ENCODE assay signal across 10 mouse cellular contexts in genomic region chr8:111680423-111681028, GRCm38 (mm10). TPM values are rescaled to one million over a fixed set of nuclear protein-coding genes. Genes with fewer than 3 reads are reported as not detected.
DNase-seq lines count a peak whose midpoint lies in the region; ATAC-seq and TF ChIP-seq lines count a peak whose summit lies in the region.
"Had no signal": no experiment of that assay in that cellular context is flagged by ENCODE, and none has a peak within 500 bp of the region (broad histone marks: within the 10 kb centered on the region; RNA-seq: fewer than 3 reads in every experiment).

No protein-coding gene starts in this region.

- H3K79me2 ChIP-seq in CH12.LX (replicated peaks; ENCODE audit: control insufficient read depth, extremely low read depth, insufficient read depth, poor library complexity, severe bottlenecking): no peaks in the 10 kb centered on the region

- H3K36me3 ChIP-seq in kidney, embryonic 14.5 days (ENCODE audit: control insufficient read depth, insufficient read depth, low read length): no peaks in the 10 kb centered on the region
- H3K36me3 ChIP-seq in CH12.LX (replicated peaks in 1 of 2; ENCODE audit: control insufficient read depth in 1 of 2, insufficient read depth in 1 of 2, low read length in 1 of 2): no peaks in the 10 kb centered on the region
- H3K36me3 ChIP-seq in limb, embryonic 11.5 days (ENCODE audit: control insufficient read depth, insufficient read depth, low read length): no peaks in the 10 kb centered on the region

- in situ Hi-C loops in CH12.LX (cut with MboI; ENCODE audit: low pct_ligation_motif_present, low pct_unique_long_range_greater_than_20kb, low sequenced_read_pairs): no loop called here

- dilution Hi-C loops in CH12.LX (cut with MboI; ENCODE audit: extremely low pct_ligation_motif_present, extremely low pct_unique_long_range_greater_than_20kb, low sequenced_read_pairs): no loop called here

- 0 out of 2 replicates have a peak, but pooled peaks cover 3% of the 10 kb centered on the region for H3K4me1 ChIP-seq in kidney, embryonic 14.5 days (ENCODE audit: control insufficient read depth, insufficient read depth, low read length)
- H3K4me1 ChIP-seq in CH12.LX (ENCODE audit: control insufficient read depth in 1 of 2, insufficient read depth in 2 of 2): no peaks in the 10 kb centered on the region
- H3K4me1 ChIP-seq in limb, embryonic 11.5 days (ENCODE audit: control insufficient read depth, insufficient read depth, low read length): no peaks in the 10 kb centered on the region

- no peak overlapping the region for H3K9ac ChIP-seq in kidney, embryonic 14.5 days (ENCODE audit: low read depth, low read length)
- H3K9ac ChIP-seq in CH12.LX (ENCODE audit: insufficient read depth, low read depth): no peak overlapping the region
- no peak overlapping the region for H3K9ac ChIP-seq in limb, embryonic 11.5 days (ENCODE audit: low read length)

- TF ChIP-seq CTCF in CH12.LX (conservative IDR thresholded peaks at IDR 0.05 in 1 of 2, IDR thresholded peaks at IDR 0.05 in 1 of 2; ENCODE audit: low read depth in 2 of 2, low read length in 2 of 2): peak in 1 of 2 experiments; percentile 38; a peak in 2 of 4 replicates

- no peak for DNase-seq in kidney, postnatal 36 days
- DNase-seq in CH12.LX (ENCODE audit: extremely low read depth) (no peak), WW6 (ENCODE audit: low read depth, low spot score) (peak; percentile 87)
- DNase-seq in limb, embryonic 11.5 days (ENCODE audit: low spot score): peak; percentile 48
- DNase-seq in right cerebral cortex, postnatal 10 days (ENCODE audit: low spot score in 2 of 2): no peak
- DNase-seq: kidney, adult 18-20 months had no signal

- 43% methylated on average over 17 of the region's 17 CpGs for WGBS in kidney, embryonic 14.5 days
- 34% methylated on average over 17 of the region's 17 CpGs for WGBS in limb, embryonic 11.5 days

- TF ChIP-seq POLR2A in CH12.LX (IDR thresholded peaks at IDR 0.05; ENCODE audit: low read depth, low read length): no peak

- TF ChIP-seq RAD21 in CH12.LX (IDR thresholded peaks at IDR 0.05; ENCODE audit: low read depth, low read length): no peak

- no peak overlapping the region for H3K4me2 ChIP-seq in kidney, embryonic 14.5 days (replicated peaks; ENCODE audit: low read depth, low read length)
- no peak overlapping the region for H3K4me2 ChIP-seq in CH12.LX (ENCODE audit: insufficient read depth, low read depth, poor library complexity, severe bottlenecking)
- no peak overlapping the region; the same call in 1 of the 2 replicates for H3K4me2 ChIP-seq in limb, embryonic 11.5 days (ENCODE audit: low read depth, severe bottlenecking)

- H3K27me3 ChIP-seq in kidney, embryonic 14.5 days (ENCODE audit: control insufficient read depth, insufficient read depth, low read length): no peaks in the 10 kb centered on the region
- H3K27me3 ChIP-seq in CH12.LX (replicated peaks): peaks cover 10% of the 10 kb centered on the region
- no peaks in the 10 kb centered on the region for H3K27me3 ChIP-seq in limb, embryonic 11.5 days (ENCODE audit: control insufficient read depth, insufficient read depth, low read length)

- ATAC-seq in kidney, embryonic 14.5 days (ENCODE audit: low FRiP score, low TSS enrichment): peak; percentile 34; the same call in 1 of the 2 replicates
- peak; percentile 57; the same call in 1 of the 2 replicates for ATAC-seq in limb, embryonic 11.5 days (ENCODE audit: insufficient number of reproducible peaks, low FRiP score, low TSS enrichment, low read depth)
- no peak for ATAC-seq in megakaryocyte-erythroid progenitor cell, adult 5-6 weeks (replicated peaks; ENCODE audit: low FRiP score, low TSS enrichment, poor library complexity, severe bottlenecking)
- ATAC-seq in inflammation-experienced regulatory T-cells, adult 6 months: no peak

- TF ChIP-seq EP300 in CH12.LX (IDR thresholded peaks at IDR 0.05; ENCODE audit: low read length): no peak

- H3K27ac ChIP-seq in kidney, embryonic 14.5 days (ENCODE audit: low read depth, low read length): no peak overlapping the region
- no peak overlapping the region for H3K27ac ChIP-seq in CH12.LX (ENCODE audit: insufficient read depth, low read depth)
- H3K27ac ChIP-seq in limb, embryonic 11.5 days (replicated peaks; ENCODE audit: low read depth, low read length): no peak overlapping the region

- H3K9me3 ChIP-seq in kidney, embryonic 14.5 days (ENCODE audit: control insufficient read depth, low read length): peaks cover 3% of the 10 kb centered on the region; the same call in 1 of the 2 replicates
- peaks cover 8% of the 10 kb centered on the region for H3K9me3 ChIP-seq in CH12.LX (replicated peaks; ENCODE audit: low read length)
- no peaks in the 10 kb centered on the region for H3K9me3 ChIP-seq in limb, embryonic 11.5 days (ENCODE audit: control insufficient read depth, low read length)

- H3K4me3 ChIP-seq in kidney, embryonic 14.5 days (ENCODE audit: low read length): no peak overlapping the region
- H3K4me3 ChIP-seq in CH12.LX (replicated peaks in 1 of 3; ENCODE audit: low read depth in 2 of 3, low read length in 2 of 3, poor library complexity in 1 of 3): no peak overlapping the region
- H3K4me3 ChIP-seq in limb, embryonic 11.5 days (ENCODE audit: low read depth, low read length): no peak overlapping the region
- H3K4me3 ChIP-seq: erythroblast, embryonic 14.5 days had no signal

TF ChIP-seq in CH12.LX, 34 proteins besides CTCF, POLR2A, EP300 and RAD21:
- TF ChIP-seq USF1 (IDR thresholded peaks at IDR 0.05; ENCODE audit: low read depth, low read length) (no peak), SMC3 (IDR thresholded peaks at IDR 0.05; ENCODE audit: low read depth, low read length) (0 out of 2 replicates have a peak, but pooled peaks have one; percentile 5)

RNA-seq across cellular contexts. Expression of gene Ctrb1, which starts 10.3 kb away (rescaled TPM):
- polyA plus RNA-seq in kidney, embryonic 14.5 days (2014; fragmentation: Nextera tagmentation; extraction: Ambion mirVana): not detected in 2 replicates
- total RNA-seq in CH12.LX (2012; rRNA removed) (not detected in 2 replicates), CH12.LX (2014; rRNA removed) (not detected in 2 replicates)
- not detected in 2 replicates for polyA plus RNA-seq in CH12.LX (2012; ENCODE audit: insufficient read length, low read depth)
- not detected in 2 replicates for polyA plus RNA-seq in limb, embryonic 11.5 days (2014; fragmentation: Nextera tagmentation; extraction: Ambion mirVana)
- not detected in 2 replicates for total RNA-seq in megakaryocyte-erythroid progenitor cell, adult 5-6 weeks (2014; fragmentation: Nextera tagmentation)
- not detected in 2 replicates for total RNA-seq in megakaryocyte-erythroid progenitor cell, adult 5-6 weeks (2017)
- polyA plus RNA-seq in inflammation-experienced regulatory T-cells, adult 6 months (2017; shearing (Covaris generic)): not detected
- polyA plus RNA-seq: erythroblast, embryonic 14.5 days had no signal

RNA-seq across cellular contexts. Expression of gene Zfp1, which starts 37.3 kb away (rescaled TPM):
- 23.3 and 24.8 TPM in 2 replicates for polyA plus RNA-seq in kidney, embryonic 14.5 days (2014; fragmentation: Nextera tagmentation; extraction: Ambion mirVana)
- 8.0 and 9.2 TPM in 2 replicates for total RNA-seq in CH12.LX (2012; rRNA removed)
- total RNA-seq in CH12.LX (2014; rRNA removed): 14.9 and 16.7 TPM in 2 replicates
- polyA plus RNA-seq in CH12.LX (2012; ENCODE audit: insufficient read length, low read depth): 14.5 and 15.4 TPM in 2 replicates
- polyA plus RNA-seq in limb, embryonic 11.5 days (2014; fragmentation: Nextera tagmentation; extraction: Ambion mirVana): 22.8 and 23.3 TPM in 2 replicates
- 13.5 and 13.9 TPM in 2 replicates for total RNA-seq in megakaryocyte-erythroid progenitor cell, adult 5-6 weeks (2014; fragmentation: Nextera tagmentation)
- 3.6 and 11.5 TPM in 2 replicates for total RNA-seq in megakaryocyte-erythroid progenitor cell, adult 5-6 weeks (2017)
- polyA plus RNA-seq in inflammation-experienced regulatory T-cells, adult 6 months (2017; shearing (Covaris generic)): 10 to 100 TPM; 15.6 to 46.2 (median 33.0) TPM

RNA-seq across cellular contexts. Expression of gene Ldhd, which starts 50.4 kb away (rescaled TPM):
- 0.53 and 0.99 TPM in 2 replicates for polyA plus RNA-seq in kidney, embryonic 14.5 days (2014; fragmentation: Nextera tagmentation; extraction: Ambion mirVana)
- total RNA-seq in CH12.LX (2012; rRNA removed) (0.08 TPM in 1 of 2 replicates, not detected in the other), CH12.LX (2014; rRNA removed) (not detected in 2 replicates)
- polyA plus RNA-seq in CH12.LX (2012; ENCODE audit: insufficient read length, low read depth): not detected in 2 replicates
- 0.04 and 0.11 TPM in 2 replicates for polyA plus RNA-seq in limb, embryonic 11.5 days (2014; fragmentation: Nextera tagmentation; extraction: Ambion mirVana)
- total RNA-seq in megakaryocyte-erythroid progenitor cell, adult 5-6 weeks (2014; fragmentation: Nextera tagmentation): 0.15 and 1.1 TPM in 2 replicates
- 0.09 and 0.15 TPM in 2 replicates for total RNA-seq in megakaryocyte-erythroid progenitor cell, adult 5-6 weeks (2017)
- 1 to 10 TPM in 1 of 3 experiments, under 1 TPM in 2; 0.36 to 1.2 (median 0.95) TPM for polyA plus RNA-seq in inflammation-experienced regulatory T-cells, adult 6 months (2017; shearing (Covaris generic))
- polyA plus RNA-seq: erythroblast, embryonic 14.5 days had no signal

Comparison
In these comparisons a context has a peak if more than half of its experiments do, and no peak if none do; other contexts are left out.
1. ATAC-seq: peak in kidney, embryonic 14.5 days (single experiment) and limb, embryonic 11.5 days (single experiment); none in megakaryocyte-erythroid progenitor cell, adult 5-6 weeks (single experiment) and inflammation-experienced regulatory T-cells, adult 6 months (single experiment).
2. DNase-seq: peak in WW6 (single experiment) and limb, embryonic 11.5 days (single experiment); none in kidney, postnatal 36 days (0 of 2), CH12.LX (single experiment) and right cerebral cortex, postnatal 10 days (0 of 2).